Mouse (Mus musculus) cerebral cortex, adult 2 months (tissue): ENCODE data around the gene Grm8.

ENCODE experiments used
- WGBS: fragments of 180-500 bp; shearing (Covaris S2); methylation state at CpG from one replicate; pipeline ENCODE4 v1.1.7; 2018; 5-methylcytosine and 5-hydroxymethylcytosine counted together

The Grm8 gene

DNA sequence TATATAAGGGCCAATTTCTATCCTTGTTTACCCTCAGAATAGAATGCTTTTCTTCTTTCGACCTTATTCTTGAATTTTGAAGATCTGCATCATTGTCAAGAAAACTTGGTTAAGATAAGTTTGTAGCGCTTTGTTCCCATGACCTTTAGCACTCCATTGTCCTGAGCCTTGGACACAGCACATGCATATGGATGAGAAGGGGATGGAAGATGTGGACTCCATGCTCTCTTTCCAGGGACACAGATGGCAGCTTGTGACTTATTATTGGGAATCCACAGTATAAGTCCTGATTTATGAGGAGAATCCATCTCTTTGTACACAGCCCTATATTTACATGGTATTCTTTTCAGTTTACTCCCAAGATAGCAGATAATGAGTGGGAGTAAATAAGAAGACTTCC is 554.5 kb downstream of the Grm8 start:
- 70% methylated on average over 2 of the region's 2 CpGs for WGBS

DNA sequence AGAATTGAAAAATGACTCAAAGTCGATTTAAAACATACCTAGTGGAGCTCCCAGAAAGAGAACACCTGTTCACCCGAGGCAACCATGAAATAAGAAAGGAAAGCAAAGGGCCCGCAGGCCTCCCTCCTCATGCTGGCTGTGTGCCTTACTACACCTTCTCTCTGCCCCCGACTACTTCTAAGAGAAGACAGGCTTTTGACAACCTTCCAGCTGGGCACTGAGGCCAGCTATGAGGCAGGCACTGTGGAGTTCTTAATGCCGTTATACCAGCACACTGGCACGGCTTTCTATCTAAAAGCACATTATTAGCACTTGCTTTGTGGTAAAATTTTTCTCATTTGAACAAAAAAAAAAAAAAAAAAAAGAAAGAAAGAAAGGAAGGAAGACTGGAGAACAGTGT is 589.5 kb downstream of the Grm8 start:
- 45% methylated on average over 6 of the region's 6 CpGs for WGBS

DNA sequence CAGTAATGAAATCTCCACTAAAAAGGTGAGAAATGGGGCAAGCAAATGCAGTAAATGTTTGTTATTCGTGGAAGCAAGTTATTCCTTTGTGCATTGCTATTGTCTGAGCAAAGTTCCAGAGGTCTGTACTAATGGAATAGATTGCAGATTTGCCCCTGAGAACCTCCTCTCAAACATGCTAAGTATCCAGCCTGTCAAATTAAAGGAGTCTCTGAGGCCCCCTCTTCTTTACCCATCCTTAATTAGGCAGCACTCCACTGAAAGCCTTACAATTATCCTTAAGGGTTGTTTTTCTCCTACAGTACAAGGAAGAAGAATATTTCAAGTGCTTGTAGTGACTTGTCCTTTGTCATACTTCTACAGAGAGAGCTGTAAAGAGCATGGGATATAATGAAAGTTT is 617.4 kb downstream of the Grm8 start:
- WGBS, result 42% methylated on average over 1 of the region's 1 CpGs

DNA sequence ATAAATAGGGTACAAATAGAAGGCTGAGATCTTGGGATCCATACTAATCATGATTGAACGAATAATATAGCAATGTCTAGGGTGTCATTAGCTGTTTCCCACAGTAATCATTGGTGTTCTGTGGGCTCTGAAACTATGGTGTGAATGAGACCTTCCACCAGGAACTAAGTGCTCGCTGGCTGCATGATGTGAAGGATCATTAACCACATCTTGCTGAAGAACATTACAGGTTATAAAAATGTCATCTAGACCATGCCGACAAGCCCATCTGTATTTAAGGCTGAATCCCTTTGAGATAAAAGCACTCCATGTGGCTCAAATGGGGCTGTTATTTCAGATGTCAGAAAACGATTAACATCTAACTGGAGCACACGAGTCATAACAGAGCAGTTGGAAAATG is 674.0 kb downstream of the Grm8 start:
- WGBS, result 74% methylated on average over 5 of the region's 5 CpGs

DNA sequence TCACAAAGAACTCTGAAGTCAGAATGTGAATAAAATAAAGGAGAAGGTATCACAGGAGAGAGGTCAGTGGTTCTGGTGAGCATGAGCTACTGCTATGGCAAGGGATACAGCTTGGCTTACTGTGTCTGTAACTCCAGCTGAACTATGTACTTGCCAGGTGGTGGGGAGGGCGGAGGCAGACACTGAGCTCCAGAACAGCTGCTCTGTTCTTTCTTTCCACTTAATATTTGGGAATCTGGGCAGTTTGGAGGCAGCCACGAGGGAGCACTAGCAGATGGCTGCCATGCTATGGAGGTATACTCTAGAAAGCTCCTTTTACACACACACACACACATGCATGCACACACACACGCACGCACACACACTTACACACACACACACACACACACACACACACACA is 726.5 kb downstream of the Grm8 start:
- 61% methylated on average over 4 of the region's 4 CpGs for WGBS

DNA sequence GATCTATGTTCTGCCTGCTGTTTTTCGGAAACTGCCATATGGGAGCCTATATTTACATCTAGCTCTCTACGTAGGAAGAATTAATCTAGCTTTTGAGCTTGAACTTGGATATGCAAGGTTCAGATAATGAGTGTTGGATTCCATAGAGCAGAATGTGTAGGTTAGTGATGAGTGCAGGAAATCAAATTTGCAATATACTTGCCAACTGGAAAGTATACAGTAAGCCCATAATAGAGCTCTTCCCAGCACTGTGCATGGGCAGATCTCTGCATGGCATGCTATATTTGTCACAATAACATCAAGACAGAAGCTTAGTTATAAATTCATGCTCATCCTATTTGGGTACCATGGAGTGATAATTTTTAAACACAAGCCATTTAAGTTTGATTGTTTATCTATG is 763.9 kb downstream of the Grm8 start:
- 43% methylated on average over 2 of the region's 2 CpGs for WGBS

DNA sequence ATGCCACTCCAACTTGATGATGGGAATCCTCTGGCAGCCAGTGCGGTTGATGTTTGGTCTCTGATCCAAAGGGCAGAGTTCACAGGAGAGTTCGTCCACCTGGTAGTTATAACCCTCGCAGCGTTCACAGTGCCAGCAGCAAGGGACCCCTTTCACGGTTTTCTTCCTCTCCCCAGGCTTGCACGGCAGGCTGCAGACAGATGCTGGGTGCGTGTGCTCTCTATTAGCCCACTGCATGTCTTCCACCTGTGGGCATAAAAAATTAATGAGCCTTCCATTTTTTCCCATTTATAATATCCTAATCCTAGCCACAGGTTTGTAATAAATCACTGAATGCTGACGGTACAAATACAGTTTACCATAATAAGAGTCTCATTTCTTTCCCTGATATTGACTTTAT is 771.2 kb downstream of the Grm8 start:
- 91% methylated on average over 8 of the region's 8 CpGs for WGBS

DNA sequence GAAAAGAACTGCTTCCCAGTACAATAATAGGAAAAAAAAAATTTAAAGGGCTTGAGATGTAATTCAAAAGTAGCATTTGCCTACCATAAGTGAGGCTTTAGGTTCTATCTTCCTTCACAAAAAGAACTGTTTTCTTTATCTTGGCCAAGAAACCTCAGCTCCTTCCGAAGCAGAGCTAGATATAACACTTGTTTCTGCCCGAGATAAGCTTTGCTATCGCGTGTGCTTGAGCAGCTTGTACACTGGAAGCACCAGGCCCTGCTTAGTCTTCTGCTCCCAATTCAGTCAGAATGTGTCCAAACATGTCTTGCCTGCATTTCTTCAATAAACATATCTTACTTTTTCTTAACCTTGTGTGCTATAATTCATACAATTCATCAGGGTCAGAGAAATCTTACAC is 783.8 kb downstream of the Grm8 start:
- 64% methylated on average over 4 of the region's 4 CpGs for WGBS

DNA sequence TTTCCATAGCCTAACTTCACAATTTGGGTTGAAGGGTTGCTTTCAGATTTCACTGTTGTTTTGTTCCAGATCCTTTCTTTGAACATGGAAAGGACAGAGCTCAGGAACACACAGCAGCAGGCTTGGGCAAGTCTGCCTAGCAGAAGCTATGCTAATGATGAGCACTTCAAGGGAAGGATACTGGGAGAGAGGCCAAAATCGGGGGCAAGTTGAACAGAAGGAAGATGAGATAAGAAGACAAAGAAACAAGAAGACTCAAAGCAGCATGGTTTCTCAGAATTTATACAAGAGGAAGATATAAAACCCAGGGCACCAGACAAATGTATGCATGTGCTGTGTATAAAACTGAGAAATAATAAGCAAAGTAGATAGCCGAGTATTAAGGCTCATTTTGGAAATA is 786.7 kb downstream of the Grm8 start:
- WGBS, result 36% methylated on average over 2 of the region's 2 CpGs

DNA sequence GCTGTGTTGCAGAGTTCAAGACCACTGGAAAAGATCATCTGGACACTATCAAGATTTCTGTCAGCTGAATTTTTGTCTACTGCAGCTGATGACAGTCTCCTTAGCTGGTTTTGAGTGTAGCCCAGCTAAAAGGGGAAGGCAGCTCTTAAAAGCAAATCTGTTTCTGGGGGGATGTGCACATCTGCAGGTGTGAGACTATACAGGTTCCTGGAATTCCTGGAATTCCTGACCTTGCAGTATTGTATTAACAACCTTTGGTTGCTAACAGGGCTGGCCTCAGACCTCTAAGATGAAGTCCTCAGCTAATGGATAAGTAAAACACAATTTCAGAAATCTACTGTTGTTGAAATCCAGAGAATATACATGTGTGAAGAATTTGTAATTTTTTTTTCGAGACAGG is 788.7 kb downstream of the Grm8 start:
- WGBS, result 73% methylated on average over 1 of the region's 1 CpGs

DNA sequence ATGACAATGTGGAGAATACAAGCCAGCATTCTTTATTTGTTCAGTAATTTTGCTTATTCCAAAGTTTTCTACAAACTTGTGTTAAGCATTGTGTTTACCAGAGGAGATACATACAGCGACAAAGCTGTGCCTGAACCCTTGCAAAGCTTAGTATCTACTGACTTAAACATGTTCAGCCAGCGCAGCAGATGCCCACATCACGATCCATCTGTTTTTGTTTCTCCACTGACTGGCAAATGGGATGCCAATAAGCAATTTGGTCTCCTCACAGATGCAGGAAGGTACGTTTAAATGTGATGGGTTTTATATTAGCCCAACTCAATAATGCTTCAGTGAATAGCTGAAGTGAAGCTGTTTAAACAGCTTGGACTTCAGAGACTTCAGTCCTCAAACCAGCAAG is 794.8 kb downstream of the Grm8 start:
- WGBS, result 56% methylated on average over 4 of the region's 4 CpGs

DNA sequence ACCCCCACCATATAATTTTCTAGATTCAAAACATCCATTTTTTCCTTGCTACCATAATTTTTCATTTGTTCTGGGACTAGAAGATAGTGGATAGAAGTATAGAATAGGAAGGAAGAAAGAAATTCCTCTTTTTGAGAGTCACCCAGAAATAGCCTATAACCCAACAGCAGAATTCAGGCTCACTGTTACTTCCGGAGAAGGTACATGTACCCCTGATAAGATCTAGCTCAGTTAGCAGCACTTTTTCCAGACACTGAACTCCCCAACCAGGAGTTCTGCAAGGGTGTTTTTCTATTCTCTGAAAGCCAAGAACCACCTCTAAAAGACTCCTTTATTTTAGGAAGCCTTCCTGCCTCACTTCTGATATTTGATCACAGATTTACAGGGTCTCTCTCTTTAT is 816.4 kb downstream of the Grm8 start:
- 92% methylated on average over 1 of the region's 1 CpGs for WGBS

DNA sequence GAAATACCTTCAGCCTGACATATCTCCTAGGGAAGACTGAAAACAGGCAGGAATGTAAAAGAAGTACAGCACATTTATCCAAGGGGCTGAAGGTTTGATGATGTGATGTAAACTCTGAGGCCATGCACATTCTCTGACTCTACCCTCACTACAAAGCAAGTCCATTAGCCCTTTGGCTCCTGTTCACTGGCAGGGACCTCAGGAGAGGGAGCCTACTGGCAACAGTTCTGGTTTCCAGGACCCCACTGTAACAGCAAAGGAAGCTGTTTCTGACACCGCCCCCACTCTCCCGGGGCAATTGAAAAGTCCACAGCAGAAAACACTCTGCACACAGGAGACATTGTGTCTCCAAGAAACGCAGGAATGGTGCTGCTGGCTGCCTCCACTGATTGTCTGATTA is 817.6 kb downstream of the Grm8 start:
- 50% methylated on average over 3 of the region's 3 CpGs for WGBS

DNA sequence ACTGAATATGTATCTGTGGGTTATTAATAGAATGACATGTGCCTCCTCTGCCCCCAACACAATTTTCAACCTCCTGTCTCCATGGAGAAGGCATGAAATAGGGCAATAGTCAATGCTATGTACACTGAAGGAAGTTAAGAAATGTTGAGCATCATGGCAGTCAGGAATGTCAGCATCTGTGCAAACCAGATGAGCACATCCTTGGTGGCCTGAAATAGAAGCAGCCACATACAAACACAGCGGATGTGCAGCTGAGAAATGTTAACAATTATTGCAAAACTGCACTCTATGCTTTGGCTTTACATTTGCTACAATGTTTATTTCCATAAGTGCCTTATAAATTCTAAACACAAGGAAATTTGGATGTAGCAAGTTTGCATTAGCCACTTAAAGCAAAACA is 819.0 kb downstream of the Grm8 start:
- WGBS, result 69% methylated on average over 1 of the region's 1 CpGs

DNA sequence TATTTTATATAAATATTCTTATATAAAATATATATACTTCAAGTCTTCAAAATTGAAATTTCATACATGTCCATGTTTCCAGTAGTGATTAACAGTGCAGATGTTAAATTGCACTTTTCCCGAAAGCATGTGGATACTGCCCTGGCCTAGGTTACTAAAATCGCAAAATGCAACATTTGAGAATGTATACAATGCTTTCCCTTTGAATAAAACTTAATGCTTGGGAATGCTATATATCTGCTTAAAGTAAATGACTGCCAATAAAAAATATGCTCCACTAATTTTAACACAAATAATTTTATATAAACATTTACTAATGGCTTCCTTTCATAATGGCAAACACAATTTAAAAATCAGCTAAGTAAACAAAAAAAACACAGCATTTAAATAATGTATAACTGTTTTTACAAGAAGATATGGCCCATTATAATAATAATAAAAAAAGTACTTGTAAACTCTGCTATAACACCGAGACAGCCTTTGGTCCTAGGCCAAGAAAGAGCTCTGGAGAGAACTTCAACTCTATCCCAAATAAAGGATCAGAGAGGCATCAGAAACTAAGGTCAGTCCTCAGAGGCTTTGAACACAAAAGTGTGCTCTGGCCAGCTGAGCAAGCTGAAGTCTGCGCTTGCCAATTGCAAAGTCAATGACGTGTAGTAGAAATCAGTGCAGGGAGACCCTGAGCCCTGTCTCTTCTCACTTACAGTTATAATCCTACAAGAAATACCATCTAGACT is 820.5 kb downstream of the Grm8 start:
- 89% methylated on average over 5 of the region's 5 CpGs for WGBS

DNA sequence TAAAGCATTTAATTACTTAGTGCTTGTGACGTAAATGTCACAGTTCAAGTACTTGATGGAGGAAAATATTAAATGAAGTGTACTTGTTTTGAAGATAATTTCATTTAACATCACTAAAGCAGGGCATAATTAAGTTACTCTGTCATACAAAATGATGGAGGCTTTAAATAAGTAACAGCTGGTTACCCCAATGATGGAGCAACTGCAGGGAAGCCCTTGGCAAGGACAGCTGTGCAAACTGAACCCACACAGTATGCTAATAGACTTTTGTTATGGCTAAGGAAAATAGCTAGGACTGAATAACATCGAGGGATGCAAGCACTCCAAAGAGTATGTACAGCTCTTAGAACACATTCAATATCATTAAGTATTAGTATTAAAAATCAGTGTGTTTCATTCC is 829.6 kb downstream of the Grm8 start:
- 66% methylated on average over 2 of the region's 2 CpGs for WGBS

DNA sequence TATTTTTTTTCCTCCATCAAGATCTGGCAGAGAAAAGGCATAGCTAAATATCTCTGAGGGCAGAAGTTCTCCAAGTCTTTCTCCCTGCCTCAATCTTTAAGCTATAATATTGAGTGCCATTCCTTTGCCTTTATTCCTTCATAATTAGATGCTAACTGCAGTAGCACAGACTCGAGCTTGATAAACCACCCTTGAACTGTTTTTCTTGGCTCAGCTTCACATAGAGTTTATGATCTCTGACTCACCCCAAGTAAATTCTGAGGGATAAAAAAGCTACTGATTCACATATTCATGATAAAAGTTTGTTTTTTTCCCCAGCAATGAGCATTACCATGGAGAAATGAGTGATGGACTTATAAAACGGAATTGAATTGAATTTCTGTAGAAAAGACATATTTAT is 895.0 kb downstream of the Grm8 start:
- WGBS, result 43% methylated on average over 2 of the region's 2 CpGs
